Mouse (Mus musculus) MEL (cell line): ENCODE results near the gene E130114P18Rik. TPM values are rescaled to one million over a fixed set of nuclear protein-coding genes. Genes with fewer than 3 reads are reported as not detected.

Experiments
- DNase-seq: peaks from one replicate; pipeline ENCODE4 v3.0.0; 2011; ENCODE audit warnings: low read depth, low spot score
- H3K27ac ChIP-seq: 2 replicates; pipeline ENCODE4 v1.5.1; 2012; ENCODE audit warnings: low read depth, mild to moderate bottlenecking, control low read depth, low read length, moderate library complexity; ENCODE audit not compliant: control insufficient read depth
- H3K27me3 ChIP-seq, 2 experiments: fragments of 150-350 bp in 1 of 2; sonication (generic) in 1 of 2; 2 replicates each; pipeline ENCODE4 v1.6.1; 2012; ENCODE audit warnings: low read length in 2 of 2, mild to moderate bottlenecking in 2 of 2, improper control_type of control experiment in 1 of 2, moderate library complexity in 1 of 2; ENCODE audit not compliant: insufficient read depth in 2 of 2, control insufficient read depth in 1 of 2
- H3K36me3 ChIP-seq, 2 experiments: 2 replicates each; pipeline ENCODE4 v1.6.1; 2012 to 2014; ENCODE audit warnings: low read length in 2 of 2, improper control_type of control experiment in 1 of 2, inconsistent platforms in 1 of 2, mild to moderate bottlenecking in 1 of 2; ENCODE audit not compliant: insufficient read depth in 2 of 2, control insufficient read depth in 1 of 2
- H3K4me1 ChIP-seq, 2 experiments: fragments of 150-350 bp in 1 of 2; sonication (generic) in 1 of 2; 2 replicates each; pipeline ENCODE4 v1.6.1; 2012; ENCODE audit warnings: low read length in 2 of 2, improper control_type of control experiment in 1 of 2, mild to moderate bottlenecking in 1 of 2; ENCODE audit not compliant: insufficient read depth in 2 of 2, control insufficient read depth in 1 of 2
- H3K4me3 ChIP-seq, 2 experiments: fragments of 150-350 bp in 1 of 2; sonication (generic) in 1 of 2; 2 replicates each; pipeline ENCODE4 v1.5.1; 2012; ENCODE audit warnings: low read depth in 2 of 2, low read length in 2 of 2, mild to moderate bottlenecking in 2 of 2, moderate library complexity in 2 of 2, control low read depth in 1 of 2, improper control_type of control experiment in 1 of 2; ENCODE audit not compliant: control insufficient read depth in 1 of 2, insufficient read depth in 1 of 2
- H3K79me2 ChIP-seq: 2 replicates; pipeline ENCODE4 v1.6.1; 2012; ENCODE audit warnings: mild to moderate bottlenecking, low read length, moderate library complexity; ENCODE audit not compliant: control insufficient read depth, poor library complexity, insufficient read depth
- H3K9ac ChIP-seq: 2 replicates; pipeline ENCODE4 v1.6.1; 2012; ENCODE audit warnings: low read depth, mild to moderate bottlenecking, control low read depth, low read length, moderate library complexity; ENCODE audit not compliant: control insufficient read depth, poor library complexity, severe bottlenecking
- H3K9me3 ChIP-seq: fragments of 150-350 bp; sonication (generic); replicated peaks from 2 replicates; pipeline ENCODE4 v1.6.1; 2012; ENCODE audit warnings: mild to moderate bottlenecking, low read length, improper control_type of control experiment, moderate library complexity; ENCODE audit not compliant: insufficient read depth
- BHLHE40 ChIP-seq: IDR thresholded peaks from 2 replicates; pipeline ENCODE4 v1.6.1; 2012; ENCODE audit warnings: low read depth, mild to moderate bottlenecking, inconsistent platforms, low read length, improper control_type of control experiment, borderline replicate concordance
- CHD2 ChIP-seq: IDR thresholded peaks from 2 replicates; pipeline ENCODE4 v1.6.1; 2011; ENCODE audit warnings: low read length, improper control_type of control experiment
- E2F4 ChIP-seq: IDR thresholded peaks from 2 replicates; pipeline ENCODE4 v1.6.1; 2011; ENCODE audit warnings: low read depth, low read length, improper control_type of control experiment, borderline replicate concordance
- ETS1 ChIP-seq: IDR thresholded peaks from 2 replicates; pipeline ENCODE4 v1.6.1; 2012; ENCODE audit warnings: low read depth, mild to moderate bottlenecking, inconsistent platforms, low read length, improper control_type of control experiment, moderate library complexity
- GATA1 ChIP-seq: IDR thresholded peaks from 2 replicates; pipeline ENCODE4 v1.6.1; 2011; ENCODE audit warnings: low read depth, low read length, improper control_type of control experiment
- HCFC1 ChIP-seq: IDR thresholded peaks from 2 replicates; pipeline ENCODE4 v1.6.1; 2012; ENCODE audit warnings: low read depth, mild to moderate bottlenecking, inconsistent platforms, low read length, improper control_type of control experiment, moderate library complexity
- MEF2A ChIP-seq: IDR thresholded peaks from 2 replicates; pipeline ENCODE4 v1.6.1; 2014; ENCODE audit warnings: low read depth, mild to moderate bottlenecking, inconsistent platforms, low read length, improper control_type of control experiment; ENCODE audit not compliant: poor library complexity, insufficient replicate concordance, severe bottlenecking; ENCODE audit errors: extremely low read depth
- MXI1 ChIP-seq: IDR thresholded peaks from 2 replicates; pipeline ENCODE4 v1.6.1; 2011; ENCODE audit warnings: mild to moderate bottlenecking, low read depth, low read length, improper control_type of control experiment
- MYB ChIP-seq: IDR thresholded peaks from 2 replicates; pipeline ENCODE4 v1.6.1; 2011; ENCODE audit warnings: mild to moderate bottlenecking, low read depth, low read length, improper control_type of control experiment
- NRF1 ChIP-seq: IDR thresholded peaks from 2 replicates; pipeline ENCODE4 v1.6.1; 2014; ENCODE audit warnings: low read depth, mild to moderate bottlenecking, inconsistent platforms, low read length, improper control_type of control experiment, moderate library complexity; ENCODE audit not compliant: poor library complexity, insufficient read depth, severe bottlenecking
- POLR2A ChIP-seq, 2 experiments: IDR thresholded peaks; 2 replicates each; pipeline ENCODE4 v1.6.1; 2011 to 2012; ENCODE audit warnings: low read length in 2 of 2, mild to moderate bottlenecking in 2 of 2, control low read depth in 1 of 2, improper control_type of control experiment in 1 of 2, low read depth in 1 of 2, moderate library complexity in 1 of 2; ENCODE audit not compliant: control insufficient read depth in 1 of 2, insufficient read depth in 1 of 2, poor library complexity in 1 of 2
- POLR2AphosphoS2 ChIP-seq: IDR thresholded peaks from 2 replicates; pipeline ENCODE4 v1.6.1; 2011; ENCODE audit warnings: low read length, improper control_type of control experiment
- RAD21 ChIP-seq: IDR thresholded peaks from 2 replicates; pipeline ENCODE4 v1.6.1; 2011; ENCODE audit warnings: mild to moderate bottlenecking, low read depth, low read length, improper control_type of control experiment
- RCOR1 ChIP-seq: IDR thresholded peaks from 2 replicates; pipeline ENCODE4 v1.6.1; 2012; ENCODE audit warnings: low read depth, mild to moderate bottlenecking, inconsistent platforms, low read length, improper control_type of control experiment
- SIN3A ChIP-seq: IDR thresholded peaks from 2 replicates; pipeline ENCODE4 v1.6.1; 2012; ENCODE audit warnings: low read length, improper control_type of control experiment, inconsistent platforms
- UBTF ChIP-seq: IDR thresholded peaks from 2 replicates; pipeline ENCODE4 v1.6.1; 2012; ENCODE audit warnings: low read depth, mild to moderate bottlenecking, inconsistent platforms, low read length, improper control_type of control experiment, moderate library complexity, borderline replicate concordance; ENCODE audit not compliant: insufficient read depth
- USF1 ChIP-seq: IDR thresholded peaks from 2 replicates; pipeline ENCODE4 v1.6.1; 2014; ENCODE audit warnings: low read depth, mild to moderate bottlenecking, inconsistent platforms, low read length, improper control_type of control experiment, moderate library complexity
- ZNF384 ChIP-seq: IDR thresholded peaks from 2 replicates; pipeline ENCODE4 v1.6.1; 2012; ENCODE audit warnings: low read depth, mild to moderate bottlenecking, inconsistent platforms, low read length, improper control_type of control experiment
- polyA plus RNA-seq, 2 experiments: library from polyadenylated mRNA; stranded (reverse) in 1 of 2; unstranded in 1 of 2; fragments of >175 nt in 1 of 2; fragments of >200 nt in 1 of 2; gene quantifications; 2 replicates each; pipeline versions ENCODE4 v1.2.1 to v1.2.4; 2012; ENCODE audit warnings: low replicate concordance in 2 of 2, low read depth in 1 of 2; ENCODE audit not compliant: insufficient read length in 2 of 2, insufficient read depth in 1 of 2, missing spikeins in 1 of 2
- total RNA-seq: library from RNA; depleted of rRNA; stranded (reverse); fragments of 300-350 nt; gene quantifications from 2 replicates; pipeline ENCODE4 v1.2.3, GENCODE M21; 2012

E130114P18Rik gene
- total and polyA plus RNA-seq, 3 experiments, result not detected

GRCm38 (mm10) chr4:97825841-97826240, 48.0 kb upstream of the E130114P18Rik start:
- Histone ChIP-seq H3K79me2 (peaks cover 61% of the 10 kb centered on the region), H3K27me3 (no peaks in the 10 kb centered on the region), H3K4me3 (no peak overlapping the region), H3K27ac (no peak overlapping the region), H3K9me3 (no peaks in the 10 kb centered on the region), H3K36me3 (peaks cover 18 to 62% of the 10 kb centered on the region in 2 experiments), H3K9ac (no peak overlapping the region), H3K4me1 (peaks cover 26 to 36% of the 10 kb centered on the region in 2 experiments)
- TF ChIP-seq BHLHE40, result no peak
- TF ChIP-seq RAD21, result no peak
- no peak for DNase-seq

- H3K9ac ChIP-seq, result no peak overlapping the region
- TF ChIP-seq MYB, result no peak
- TF ChIP-seq ZNF384, result no peak
- TF ChIP-seq USF1, result no peak
- TF ChIP-seq RAD21, result no peak
- no peak for TF ChIP-seq CHD2
- no peak for TF ChIP-seq RCOR1
- no peak for TF ChIP-seq MEF2A
- no peak for TF ChIP-seq E2F4
- no peak for TF ChIP-seq POLR2AphosphoS2
- no peak for TF ChIP-seq ETS1
- no peak for TF ChIP-seq NRF1
- TF ChIP-seq HCFC1, result no peak
- TF ChIP-seq GATA1, result no peak
- TF ChIP-seq UBTF, result no peak
- no peak for TF ChIP-seq POLR2A (IDR thresholded peaks at IDR 0.05; ENCODE audit: control insufficient read depth in 1 of 2, insufficient read depth in 1 of 2, low read depth in 1 of 2, low read length in 2 of 2, poor library complexity in 1 of 2)
- no peak for TF ChIP-seq SIN3A
- no peak for TF ChIP-seq MXI1
- TF ChIP-seq, all 39 proteins: peak for 0
- no peak overlapping the region for H3K4me3 ChIP-seq
- peaks cover 63% of the 10 kb centered on the region for H3K79me2 ChIP-seq
- H3K9me3 ChIP-seq, result no peaks in the 10 kb centered on the region
- DNase-seq, result no peak
- H3K36me3 ChIP-seq, result peaks cover 20 to 62% of the 10 kb centered on the region in 2 experiments
- H3K27ac ChIP-seq, result no peak overlapping the region
- H3K4me1 ChIP-seq, result peaks cover 24 to 32% of the 10 kb centered on the region in 2 experiments
- no peaks in the 10 kb centered on the region for H3K27me3 ChIP-seq
Observed at GRCm38 (mm10) chr4:97825432-97825831, 47.6 kb upstream of the E130114P18Rik start.
